Mouse (Mus musculus) small intestine, adult 2 months (tissue): ENCODE results near the gene Pf4.

Source experiments
- CTCF ChIP-seq: fragments of 200-500 bp; IDR thresholded peaks from 2 replicates; pipeline ENCODE4 v1.5.1; 2012; ENCODE audit warnings: low read depth, mild to moderate bottlenecking, control low read depth, inconsistent platforms, low read length, moderate library complexity, mixed read lengths; ENCODE audit not compliant: insufficient replicate concordance, insufficient read length; ENCODE audit errors: extremely low read depth
- POLR2A ChIP-seq: fragments of 200-500 bp; IDR thresholded peaks from 2 replicates; pipeline ENCODE4 v1.6.1; 2012; ENCODE audit warnings: low read depth, mild to moderate bottlenecking, control low read depth, inconsistent platforms, low read length, moderate library complexity

- no peak for TF ChIP-seq CTCF
- no peak for TF ChIP-seq POLR2A
Observed at GRCm38 (mm10) chr5:90761834-90762233, 10.4 kb upstream of the Pf4 start.
